Mouse (Mus musculus) heart, adult 11 months (tissue): ENCODE data around the gene Diablo.

ENCODE experiments used
- DNase-seq: peaks from one replicate; pipeline ENCODE4 v3.0.0; 2022

The Diablo gene

GRCm38 (mm10) chr5:123499717-123500116 lies 24.3 kb downstream of the Diablo start:
- peak; percentile 92 for DNase-seq

GRCm38 (mm10) chr5:123489935-123490334 lies 34.0 kb downstream of the Diablo start:
- DNase-seq: peak; percentile 98

- peak; percentile 90 for DNase-seq
These were observed 34.7 kb downstream of the Diablo start, which contains the start of the genes Lrrc43 and Il31 for GRCm38 (mm10) chr5:123489112-123489785. Gene Lrrc43 (plus strand): TSS chr5:123489305. Gene Il31 (minus strand): TSS chr5:123489489.

- DNase-seq: peak; percentile 75
These were observed 36.1 kb downstream of the Diablo start for GRCm38 (mm10) chr5:123487659-123488395.

GRCm38 (mm10) chr5:123473817-123474216 lies 50.2 kb downstream of the Diablo start:
- DNase-seq: no peak

- DNase-seq: no peak
These were observed 53.1 kb downstream of the Diablo start for GRCm38 (mm10) chr5:123470784-123471400.

- no peak for DNase-seq
These were observed 59.3 kb downstream of the Diablo start for GRCm38 (mm10) chr5:123464638-123465037.

- no peak for DNase-seq
These were observed 62.6 kb downstream of the Diablo start for GRCm38 (mm10) chr5:123461420-123461819.
